In genomic region chr10:77396015-77396414, GRCm38 (mm10) we compare ENCODE assay signal across 22 mouse cellular contexts. TPM values are rescaled to one million over a fixed set of nuclear protein-coding genes. Genes with fewer than 3 reads are reported as not detected.
"Had no signal": no experiment of that assay in that cellular context is flagged by ENCODE, and none has a peak within 500 bp of the region (broad histone marks: within the 10 kb centered on the region; RNA-seq: fewer than 3 reads in every experiment).

No protein-coding gene starts in this region.

- H3K4me1 ChIP-seq: embryonic facial prominence, embryonic 10.5 days; embryonic facial prominence, embryonic 12.5 days; embryonic facial prominence, embryonic 13.5 days; embryonic facial prominence, embryonic 15.5 days; forebrain, embryonic 12.5 days; forebrain, embryonic 13.5 days; forebrain, embryonic 15.5 days had no signal

- DNase-seq: cerebellum, adult 9-10 months; cerebellum, adult 9-11 months; cerebellum, postnatal 10 days; cerebellum, postnatal 14 days; cerebellum, postnatal 25 days; embryo, embryonic 11 days; forebrain, postnatal 0 days; gastrocnemius, postnatal 14 days; gastrocnemius, postnatal 25 days; gastrocnemius, postnatal 36 days had no signal

- H3K36me3 ChIP-seq: embryonic facial prominence, embryonic 10.5 days; embryonic facial prominence, embryonic 12.5 days; embryonic facial prominence, embryonic 13.5 days; embryonic facial prominence, embryonic 15.5 days; forebrain, embryonic 10.5 days; forebrain, embryonic 12.5 days; forebrain, embryonic 15.5 days; heart, embryonic 10.5 days; heart, embryonic 12.5 days; heart, embryonic 13.5 days had no signal

- H3K27me3 ChIP-seq: embryonic facial prominence, embryonic 12.5 days; embryonic facial prominence, embryonic 13.5 days; embryonic facial prominence, embryonic 15.5 days; forebrain, embryonic 12.5 days; forebrain, embryonic 13.5 days; forebrain, embryonic 15.5 days; heart, embryonic 12.5 days; heart, embryonic 13.5 days had no signal

- H3K4me3 ChIP-seq: embryonic facial prominence, embryonic 10.5 days; embryonic facial prominence, embryonic 12.5 days; embryonic facial prominence, embryonic 13.5 days; embryonic facial prominence, embryonic 15.5 days; erythroblast, embryonic 14.5 days; forebrain, embryonic 10.5 days; forebrain, embryonic 12.5 days; forebrain, embryonic 13.5 days; forebrain, embryonic 15.5 days; heart, embryonic 10.5 days; heart, embryonic 12.5 days; heart, embryonic 13.5 days had no signal

- H3K9ac ChIP-seq: embryonic facial prominence, embryonic 12.5 days; embryonic facial prominence, embryonic 13.5 days; embryonic facial prominence, embryonic 15.5 days; forebrain, embryonic 12.5 days; forebrain, embryonic 13.5 days; forebrain, embryonic 15.5 days; forebrain, postnatal 0 days; heart, embryonic 12.5 days; heart, embryonic 13.5 days had no signal

- H3K27ac ChIP-seq: embryonic facial prominence, embryonic 10.5 days; embryonic facial prominence, embryonic 12.5 days; embryonic facial prominence, embryonic 13.5 days; embryonic facial prominence, embryonic 15.5 days; forebrain, embryonic 10.5 days; forebrain, embryonic 12.5 days; forebrain, embryonic 13.5 days; forebrain, embryonic 15.5 days had no signal

RNA-seq across cellular contexts. Expression of gene Adarb1, which starts 22.1 kb away (rescaled TPM):
- polyA plus RNA-seq: erythroblast, embryonic 14.5 days had no signal
